Mouse (Mus musculus) mouse embryonic stem cell (cell line): ENCODE data around the gene Zfp938.

ENCODE experiments used
- in situ Hi-C, 2 experiments: fragments of 300-500 bp; cut with MboI; formaldehyde crosslinking; loops; 1 replicate in 1 of 2; 3 replicates in 1 of 2; pipeline ENCODE4 v1.14.3; 2019 to 2020; ENCODE audit warnings: low sequenced_read_pairs in 2 of 2, low pct_unique_long_range_greater_than_20kb in 1 of 2, mixed read lengths in 1 of 2; ENCODE audit not compliant: unreplicated experiment in 1 of 2

Zfp938 gene

GRCm38 (mm10) chr10:82240742-82241400 is at the start of gene Zfp938:
Gene Zfp938, minus strand, starts transcription at chr10:82241280.
- in situ Hi-C loops, result no loop called here

GRCm38 (mm10) chr10:82257331-82257730 is 16.3 kb upstream of the Zfp938 start:
- in situ Hi-C loops, result no loop called here

- in situ Hi-C loops, result no loop called here
Measured at GRCm38 (mm10) chr10:82245021-82245420, 3.9 kb upstream of the Zfp938 start.

GRCm38 (mm10) chr10:82241401-82241788 is 315 bp upstream of the Zfp938 start:
- in situ Hi-C loops, result no loop called here

- in situ Hi-C loops, result no loop called here
Measured at GRCm38 (mm10) chr10:82178257-82179064, 62.6 kb downstream of the Zfp938 start.
